24 mouse cellular contexts compared by ENCODE assay signal in the genomic region with DNA sequence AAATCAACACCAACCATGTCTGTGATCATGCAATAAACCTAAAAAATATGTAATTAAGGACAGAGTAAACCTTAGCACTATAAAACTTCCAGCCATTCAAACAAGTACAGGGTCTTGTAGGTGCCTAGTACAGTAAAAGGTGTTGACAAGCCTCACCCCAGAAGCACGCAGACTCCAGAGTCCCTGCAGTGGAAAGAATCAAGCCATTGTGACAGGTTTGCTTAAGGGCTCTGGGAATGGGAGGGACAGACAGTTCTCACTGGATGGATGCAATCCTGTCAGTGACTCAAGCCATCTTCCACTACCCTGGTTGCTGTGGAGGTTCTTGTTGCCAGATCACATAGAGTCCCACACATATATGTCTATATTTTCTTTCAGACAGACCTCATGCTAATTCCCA.
A peak's percentile ranks its signal among the peaks of the same experiment; 100 is the strongest.
DNase-seq lines count a peak whose midpoint lies in the region; ATAC-seq and TF ChIP-seq lines count a peak whose summit lies in the region.
"Had no signal": no experiment of that assay in that cellular context is flagged by ENCODE, and none has a peak within 500 bp of the region (broad histone marks: within the 10 kb centered on the region; RNA-seq: fewer than 3 reads in every experiment).

No protein-coding gene starts in this region.

- H3K9ac ChIP-seq in heart, embryonic 14.5 days (ENCODE audit: low read length), result no peak overlapping the region
- H3K9ac ChIP-seq in heart, embryonic 11.5 days (ENCODE audit: low read depth, low read length), result no peak overlapping the region
- H3K9ac ChIP-seq in intestine, embryonic 15.5 days, result no peak overlapping the region
- no peak overlapping the region for H3K9ac ChIP-seq in intestine, postnatal 0 days (ENCODE audit: low read depth, low read length)
- H3K9ac ChIP-seq in neural tube, embryonic 13.5 days, result no peak overlapping the region
- H3K9ac ChIP-seq: embryonic facial prominence, embryonic 12.5 days; limb, embryonic 12.5 days; liver, embryonic 15.5 days; neural tube, embryonic 15.5 days had no signal

- no peaks in the 10 kb centered on the region for H3K27me3 ChIP-seq in heart, embryonic 14.5 days (ENCODE audit: control insufficient read depth, insufficient read depth, low read length)
- H3K27me3 ChIP-seq in heart, embryonic 11.5 days (ENCODE audit: control insufficient read depth, insufficient read depth, low read length), result no peaks in the 10 kb centered on the region
- H3K27me3 ChIP-seq in intestine, embryonic 15.5 days (replicated peaks), result no peaks in the 10 kb centered on the region
- H3K27me3 ChIP-seq in intestine, postnatal 0 days (replicated peaks; ENCODE audit: control insufficient read depth, insufficient read depth, low read length), result no peaks in the 10 kb centered on the region
- no peaks in the 10 kb centered on the region for H3K27me3 ChIP-seq in neural tube, embryonic 13.5 days
- H3K27me3 ChIP-seq: embryonic facial prominence, embryonic 12.5 days; limb, embryonic 12.5 days; liver, embryonic 15.5 days; neural tube, embryonic 15.5 days had no signal

- no peak for TF ChIP-seq CTCF in intestine, postnatal 0 days (IDR thresholded peaks at IDR 0.05; ENCODE audit: low read depth)

- H3K4me2 ChIP-seq in heart, embryonic 14.5 days (ENCODE audit: low read length), result peak overlapping the region; percentile 19; the same call in 1 of the 2 replicates
- no peak overlapping the region for H3K4me2 ChIP-seq in heart, embryonic 11.5 days
- H3K4me2 ChIP-seq in intestine, embryonic 15.5 days (replicated peaks), result no peak overlapping the region
- H3K4me2 ChIP-seq in intestine, postnatal 0 days (replicated peaks; ENCODE audit: low read depth), result no peak overlapping the region
- H3K4me2 ChIP-seq in neural tube, embryonic 13.5 days, result no peak overlapping the region
- H3K4me2 ChIP-seq: embryonic facial prominence, embryonic 12.5 days; limb, embryonic 12.5 days; liver, embryonic 15.5 days; neural tube, embryonic 15.5 days had no signal

- peak overlapping the region in 1 of 2 experiments; percentile 4; a peak in 1 of 4 replicates for H3K27ac ChIP-seq in heart, embryonic 14.5 days (replicated peaks in 1 of 2; ENCODE audit: control insufficient read depth in 1 of 2, insufficient read depth in 1 of 2, low read depth in 2 of 2, low read length in 2 of 2)
- H3K27ac ChIP-seq in heart, embryonic 11.5 days (ENCODE audit: low read depth, low read length), result no peak overlapping the region
- H3K27ac ChIP-seq in intestine, embryonic 15.5 days, result no peak overlapping the region
- no peak overlapping the region for H3K27ac ChIP-seq in intestine, postnatal 0 days (ENCODE audit: low read depth, low read length)
- H3K27ac ChIP-seq in neural tube, embryonic 13.5 days (replicated peaks), result peak overlapping the region; percentile 67; the same call in 1 of the 2 replicates
- H3K27ac ChIP-seq: embryonic facial prominence, embryonic 12.5 days; forebrain, embryonic 10.5 days; hindbrain, postnatal 0 days; limb, embryonic 12.5 days; liver, embryonic 15.5 days; midbrain, embryonic 10.5 days; neural tube, embryonic 15.5 days had no signal

- no peak for DNase-seq in neural tube, embryonic 10.5 days (ENCODE audit: extremely low spot score, low spot score)
- no peak for DNase-seq in kidney, postnatal 36 days
- DNase-seq: adrenal gland, postnatal 25 days; B cell, adult 2 months; cerebellum, adult 11-12 months; cerebellum, adult 9-11 months; embryo, embryonic 11 days; heart, postnatal 4 days; kidney, adult 11 months; right cerebral cortex, postnatal 14 days; thymus, postnatal 4 days had no signal

- peaks cover 8 to 19% of the 10 kb centered on the region in 2 experiments for H3K4me1 ChIP-seq in heart, embryonic 14.5 days (ENCODE audit: control insufficient read depth in 2 of 2, insufficient read depth in 2 of 2, low read length in 2 of 2)
- H3K4me1 ChIP-seq in heart, embryonic 11.5 days (ENCODE audit: control insufficient read depth, insufficient read depth, low read length), result peaks cover 15% of the 10 kb centered on the region
- H3K4me1 ChIP-seq in intestine, embryonic 15.5 days (replicated peaks), result no peaks in the 10 kb centered on the region
- H3K4me1 ChIP-seq in intestine, postnatal 0 days (replicated peaks; ENCODE audit: control insufficient read depth, insufficient read depth, low read length), result no peaks in the 10 kb centered on the region
- peaks cover 30% of the 10 kb centered on the region for H3K4me1 ChIP-seq in neural tube, embryonic 13.5 days (replicated peaks)
- H3K4me1 ChIP-seq: embryonic facial prominence, embryonic 12.5 days; liver, embryonic 15.5 days had no signal

- H3K36me3 ChIP-seq in heart, embryonic 14.5 days (ENCODE audit: control insufficient read depth, insufficient read depth, low read length), result no peaks in the 10 kb centered on the region
- no peaks in the 10 kb centered on the region for H3K36me3 ChIP-seq in heart, embryonic 11.5 days (ENCODE audit: control insufficient read depth, insufficient read depth, low read length)
- no peaks in the 10 kb centered on the region for H3K36me3 ChIP-seq in intestine, embryonic 15.5 days
- H3K36me3 ChIP-seq in intestine, postnatal 0 days (ENCODE audit: control insufficient read depth, insufficient read depth), result no peaks in the 10 kb centered on the region
- H3K36me3 ChIP-seq in neural tube, embryonic 13.5 days, result no peaks in the 10 kb centered on the region
- H3K36me3 ChIP-seq: embryonic facial prominence, embryonic 12.5 days; limb, embryonic 12.5 days; liver, embryonic 15.5 days; neural tube, embryonic 15.5 days had no signal

- 25% methylated on average over 1 of the region's 1 CpGs for WGBS in heart, embryonic 14.5 days
- WGBS in heart, embryonic 11.5 days (ENCODE audit: insufficient replicate concordance), result 25% methylated on average over 1 of the region's 1 CpGs
- 71% methylated on average over 1 of the region's 1 CpGs for WGBS in intestine, embryonic 15.5 days
- 65% methylated on average over 1 of the region's 1 CpGs for WGBS in intestine, postnatal 0 days
- 69% methylated on average over 1 of the region's 1 CpGs for WGBS in neural tube, embryonic 13.5 days

- no peak for ATAC-seq in heart, embryonic 14.5 days (ENCODE audit: insufficient number of reproducible peaks, insufficient read depth, low FRiP score, low read depth)
- no peak for ATAC-seq in heart, embryonic 11.5 days (replicated peaks; ENCODE audit: insufficient number of reproducible peaks, low FRiP score, low TSS enrichment)
- peak; percentile 28; the same call in 1 of the 2 replicates for ATAC-seq in intestine, embryonic 15.5 days
- ATAC-seq in intestine, postnatal 0 days, result no peak
- ATAC-seq in neural tube, embryonic 13.5 days (ENCODE audit: low read depth), result no peak
- ATAC-seq: forebrain, embryonic 16.5 days had no signal

- peaks cover 6% of the 10 kb centered on the region for H3K9me3 ChIP-seq in heart, embryonic 14.5 days (ENCODE audit: control insufficient read depth, low read length)
- no peaks in the 10 kb centered on the region for H3K9me3 ChIP-seq in heart, embryonic 11.5 days (replicated peaks; ENCODE audit: control insufficient read depth, low read length)
- no peaks in the 10 kb centered on the region for H3K9me3 ChIP-seq in intestine, embryonic 15.5 days
- no peaks in the 10 kb centered on the region for H3K9me3 ChIP-seq in intestine, postnatal 0 days (ENCODE audit: control insufficient read depth)
- H3K9me3 ChIP-seq in neural tube, embryonic 13.5 days, result 0 out of 2 replicates have a peak, but pooled peaks cover 4% of the 10 kb centered on the region
- H3K9me3 ChIP-seq: embryonic facial prominence, embryonic 12.5 days; forebrain, embryonic 10.5 days; limb, embryonic 12.5 days; liver, embryonic 15.5 days; midbrain, embryonic 10.5 days; neural tube, embryonic 15.5 days had no signal

- H3K4me3 ChIP-seq in heart, embryonic 14.5 days (ENCODE audit: control insufficient read depth in 1 of 2, insufficient read depth in 1 of 2, low read depth in 1 of 2, low read length in 2 of 2), result no peak overlapping the region
- no peak overlapping the region for H3K4me3 ChIP-seq in heart, embryonic 11.5 days (ENCODE audit: low read depth, low read length)
- no peak overlapping the region for H3K4me3 ChIP-seq in intestine, embryonic 15.5 days (replicated peaks)
- H3K4me3 ChIP-seq in intestine, postnatal 0 days (ENCODE audit: low read depth, low read length), result no peak overlapping the region
- H3K4me3 ChIP-seq in neural tube, embryonic 13.5 days, result no peak overlapping the region
- H3K4me3 ChIP-seq: embryonic facial prominence, embryonic 12.5 days; forebrain, embryonic 10.5 days; limb, embryonic 12.5 days; liver, embryonic 15.5 days; midbrain, embryonic 10.5 days; neural tube, embryonic 15.5 days had no signal
